Mouse (Mus musculus) bone marrow macrophage, adult 2 months (primary cell): Measurements from ENCODE around the gene 1700025B11Rik. TPM values are rescaled to one million over a fixed set of nuclear protein-coding genes. Genes with fewer than 3 reads are reported as not detected.

Source experiments
- H3K27ac ChIP-seq: 2 replicates; pipeline ENCODE4 v1.5.1; 2012; ENCODE audit warnings: low read depth, low read length; ENCODE audit not compliant: insufficient read depth
- H3K4me1 ChIP-seq: 2 replicates; pipeline ENCODE4 v1.6.1; 2012; ENCODE audit warnings: low read length; ENCODE audit not compliant: control insufficient read depth, insufficient read depth
- H3K4me3 ChIP-seq: 2 replicates; pipeline ENCODE4 v1.5.1; 2012; ENCODE audit warnings: mild to moderate bottlenecking, low read length, moderate library complexity; ENCODE audit not compliant: insufficient read depth
- CTCF ChIP-seq: IDR thresholded peaks from 2 replicates; pipeline ENCODE4 v1.5.1; 2012; ENCODE audit warnings: low read depth, mild to moderate bottlenecking, low read length, moderate library complexity
- POLR2A ChIP-seq: IDR thresholded peaks from 2 replicates; pipeline ENCODE4 v1.6.1; 2012; ENCODE audit warnings: mild to moderate bottlenecking, low read depth, low read length, borderline replicate concordance
- polyA plus RNA-seq: library from polyadenylated mRNA; stranded (reverse); fragments of >200 nt; gene quantifications from 2 replicates; pipeline ENCODE4 v1.2.4, GENCODE M21; 2012; ENCODE audit not compliant: missing spikeins, insufficient read depth, insufficient read length

The 1700025B11Rik gene
- polyA plus RNA-seq, result not detected in 2 replicates

- Histone ChIP-seq H3K27ac (no peak within 1 kb of the TSS), H3K4me3 (no peak within 1 kb of the TSS), H3K4me1 (no peaks in the 10 kb centered on the region)
- TF ChIP-seq POLR2A (no peak), CTCF (no peak)
These were observed at the start of gene 1700025B11Rik for GRCm38 (mm10) chr15:77561792-77562191. Gene 1700025B11Rik, minus strand, starts transcription at chr15:77561892.

- no peak overlapping the region for H3K4me3 ChIP-seq
- H3K4me1 ChIP-seq, result no peaks in the 10 kb centered on the region
- TF ChIP-seq CTCF, result no peak
- TF ChIP-seq POLR2A, result no peak
- no peak overlapping the region for H3K27ac ChIP-seq
These were observed 44.4 kb upstream of the 1700025B11Rik start for GRCm38 (mm10) chr15:77606069-77606468.

DNA sequence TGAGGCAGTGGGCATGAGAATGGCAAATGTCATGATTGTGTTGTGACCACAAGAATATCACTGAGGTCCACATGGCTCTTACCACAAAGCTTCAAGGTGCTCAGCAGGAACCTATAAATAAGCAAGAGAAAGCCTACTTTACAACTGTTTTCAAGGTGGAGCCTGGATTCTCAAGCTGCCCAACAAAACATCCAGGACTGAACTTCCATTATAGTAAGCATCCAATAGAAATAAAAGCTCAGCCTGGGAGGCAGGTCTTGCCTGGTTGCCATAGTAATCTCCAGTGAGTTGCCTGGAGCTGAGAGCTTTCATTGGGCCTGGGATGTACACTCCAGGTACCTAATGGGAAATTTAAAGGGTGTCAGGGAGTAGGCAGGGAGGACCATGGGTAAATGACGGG, 37.3 kb upstream of the 1700025B11Rik start, which contains the start of gene Gm36245:
TSS of gene Gm36245 (plus strand) at position 301 of the 400 bp plus-strand sequence.
- H3K27ac ChIP-seq, result no peak within 1 kb of the TSS

DNA sequence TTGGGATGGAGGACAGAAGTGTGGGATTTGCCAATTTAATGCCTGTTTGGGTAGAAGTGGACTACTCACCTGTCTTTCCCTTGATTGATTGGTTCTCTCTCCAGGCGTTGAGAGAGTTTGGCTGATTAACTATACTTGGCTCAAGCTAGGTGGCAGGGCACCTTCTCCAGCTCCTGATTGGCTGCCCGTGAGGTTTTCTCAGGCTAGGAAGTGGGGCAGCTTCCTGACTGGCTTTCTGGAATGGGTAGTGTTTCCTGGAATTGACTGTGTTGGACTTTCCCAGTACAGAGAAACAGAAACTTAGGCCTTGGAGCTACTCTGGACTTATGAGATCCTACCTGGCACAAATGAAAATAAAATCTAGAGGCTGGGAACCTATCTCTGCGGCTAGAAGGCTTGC, 36.7 kb upstream of the 1700025B11Rik start:
- H3K4me1 ChIP-seq, result no peaks in the 10 kb centered on the region; the same call in 1 of the 2 replicates
- H3K27ac ChIP-seq, result no peak overlapping the region
- no peak overlapping the region for H3K4me3 ChIP-seq
- TF ChIP-seq POLR2A (no peak), CTCF (no peak)

More for the DNA sequence above, 37.3 kb upstream of the 1700025B11Rik start, which contains the start of gene Gm36245:
- TF ChIP-seq CTCF, result no peak
- no peak for TF ChIP-seq POLR2A
- Histone ChIP-seq H3K4me3 (no peak within 1 kb of the TSS), H3K4me1 (no peaks in the 10 kb centered on the region; the same call in 1 of the 2 replicates)

DNA sequence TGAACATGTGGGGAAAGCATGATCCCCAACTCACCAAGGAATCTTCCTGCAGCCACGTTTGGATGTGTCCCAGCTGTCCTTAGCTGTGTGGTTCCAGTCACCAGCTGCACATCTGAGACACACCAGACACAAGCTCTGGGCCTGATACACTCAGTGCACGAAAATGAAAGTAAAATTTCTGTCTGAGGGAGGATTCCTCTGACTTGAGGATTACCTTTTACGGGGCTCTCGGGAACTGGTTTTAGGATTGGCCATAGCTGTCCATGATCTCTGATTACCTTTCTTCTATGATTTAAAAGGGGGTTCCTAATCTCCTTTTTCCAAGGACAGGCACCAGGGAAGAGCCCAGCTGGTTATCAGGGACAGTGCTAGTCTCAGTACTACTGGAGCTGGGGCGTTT, 34.3 kb upstream of the 1700025B11Rik start, which contains the start of gene Apol10b:
TSS of gene Apol10b (minus strand) at position 165 of the 400 bp plus-strand sequence.
- TF ChIP-seq POLR2A (no peak), CTCF (no peak)
- Histone ChIP-seq H3K4me1 (no peaks in the 10 kb centered on the region; the same call in 1 of the 2 replicates), H3K4me3 (no peak within 1 kb of the TSS), H3K27ac (no peak within 1 kb of the TSS)

DNA sequence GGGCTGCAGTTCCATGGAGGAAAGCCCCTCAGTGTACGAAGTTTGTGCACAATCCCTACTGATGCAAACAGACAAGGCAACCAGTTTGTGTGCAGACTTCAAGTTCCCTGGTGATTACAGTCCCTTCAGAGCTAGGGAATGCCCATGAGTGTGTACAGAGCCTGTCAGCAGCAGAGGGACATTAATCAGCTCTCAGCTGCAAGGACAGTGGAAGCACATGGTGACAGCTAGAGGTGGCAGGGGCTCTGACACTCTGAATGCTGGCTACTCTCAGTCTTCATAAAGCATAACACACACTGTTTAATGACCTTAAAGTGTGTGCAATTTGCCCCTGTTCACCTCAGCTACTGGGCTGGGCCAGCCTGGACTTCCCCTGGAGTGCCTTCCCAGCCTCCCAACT, 31.9 kb upstream of the 1700025B11Rik start:
- Histone ChIP-seq H3K4me3 (no peak overlapping the region), H3K27ac (no peak overlapping the region), H3K4me1 (no peaks in the 10 kb centered on the region; the same call in 1 of the 2 replicates)
- TF ChIP-seq CTCF (no peak), POLR2A (no peak)

- H3K27ac ChIP-seq, result no peak overlapping the region
- H3K4me3 ChIP-seq, result no peak overlapping the region
- no peak for TF ChIP-seq POLR2A
- no peak for TF ChIP-seq CTCF
- H3K4me1 ChIP-seq, result no peaks in the 10 kb centered on the region
These were observed 29.2 kb upstream of the 1700025B11Rik start for GRCm38 (mm10) chr15:77590881-77591280.

DNA sequence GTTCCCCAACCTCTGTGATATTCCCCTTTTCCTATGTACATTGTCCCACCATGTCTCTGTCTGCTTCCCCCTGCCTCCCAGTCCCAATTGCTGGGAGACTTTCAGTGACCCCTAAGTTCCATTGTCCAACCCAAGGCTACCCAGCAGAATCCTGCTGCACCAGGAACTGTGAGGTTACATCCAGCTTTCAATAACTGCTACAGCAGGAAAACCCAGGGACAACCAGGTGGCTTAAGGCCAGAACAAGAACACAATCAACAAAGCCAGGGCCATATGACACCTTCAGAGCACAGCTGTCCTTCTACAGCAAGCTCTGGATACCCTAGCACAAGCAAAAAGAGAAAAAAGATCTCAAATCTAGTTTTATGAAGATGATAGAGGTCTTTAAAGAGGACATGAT, 27.3 kb upstream of the 1700025B11Rik start:
- H3K27ac ChIP-seq, result no peak overlapping the region
- H3K4me3 ChIP-seq, result no peak overlapping the region
- TF ChIP-seq CTCF, result no peak
- no peak for TF ChIP-seq POLR2A
- no peaks in the 10 kb centered on the region for H3K4me1 ChIP-seq

DNA sequence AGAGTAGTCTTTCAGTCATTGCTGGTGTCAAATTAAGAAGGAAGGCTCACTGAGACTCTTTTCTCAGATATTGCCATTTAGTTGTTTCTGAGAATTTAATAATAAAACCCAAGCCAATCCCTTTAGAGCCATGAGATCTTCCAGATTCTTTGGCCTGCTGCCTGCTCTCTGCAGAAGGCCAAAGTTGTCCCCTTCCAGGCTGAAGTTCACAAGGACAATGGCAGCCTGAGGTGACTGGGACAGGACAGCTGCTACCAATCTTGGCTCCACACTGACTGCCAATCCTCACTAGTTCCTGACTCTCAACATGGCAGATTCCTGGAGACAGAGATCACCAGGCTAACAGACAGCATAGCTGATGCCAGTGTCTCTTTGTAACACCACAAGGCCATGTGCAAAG, 25.3 kb upstream of the 1700025B11Rik start:
- no peak for TF ChIP-seq POLR2A
- TF ChIP-seq CTCF, result no peak
- no peak overlapping the region for H3K4me3 ChIP-seq
- H3K27ac ChIP-seq, result no peak overlapping the region
- H3K4me1 ChIP-seq, result no peaks in the 10 kb centered on the region

DNA sequence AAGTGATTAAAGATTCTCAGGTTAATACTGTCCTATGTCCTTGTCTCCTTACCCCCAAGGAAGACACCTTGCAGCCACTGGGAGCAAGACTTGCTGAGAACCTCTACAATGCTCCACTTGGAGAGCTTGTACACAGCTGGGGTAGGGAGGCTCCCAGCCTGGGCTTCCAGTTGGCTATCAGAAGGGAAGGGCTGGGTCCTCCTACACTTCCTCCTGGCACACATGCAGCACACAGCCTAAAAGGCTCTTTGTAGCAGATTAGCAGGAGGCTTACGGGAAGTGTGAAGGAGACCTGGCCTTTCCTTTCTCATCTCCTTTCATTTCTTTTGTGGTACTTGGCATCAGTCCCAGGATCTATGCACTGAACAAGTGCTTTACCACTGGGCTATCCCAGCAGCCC, 20.0 kb upstream of the 1700025B11Rik start:
- Histone ChIP-seq H3K4me3 (no peak overlapping the region), H3K27ac (no peak overlapping the region), H3K4me1 (no peaks in the 10 kb centered on the region)
- no peak for TF ChIP-seq CTCF
- TF ChIP-seq POLR2A, result no peak
